In the genomic region with DNA sequence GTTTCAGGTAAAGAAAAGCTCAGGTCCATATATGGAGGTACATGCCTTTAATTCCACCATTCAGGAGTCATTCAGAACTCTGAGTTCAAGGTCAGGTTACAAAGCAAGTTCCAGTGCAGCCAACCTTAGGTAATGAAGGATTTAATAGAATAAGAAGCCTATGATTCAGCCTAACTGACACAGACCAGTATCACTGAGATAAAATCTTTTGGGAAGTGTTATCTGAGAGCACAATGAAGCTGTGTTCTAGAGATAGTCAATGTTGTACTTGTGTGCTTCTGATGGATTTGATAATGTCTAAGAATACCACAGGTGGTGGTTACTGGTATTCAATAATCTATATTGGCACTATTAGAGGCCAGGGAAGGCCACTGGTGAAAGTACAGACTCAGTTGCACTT, we compare ENCODE assay signal across 35 mouse cellular contexts.
"Had no signal": no experiment of that assay in that cellular context is flagged by ENCODE, and none has a peak within 500 bp of the region (broad histone marks: within the 10 kb centered on the region; RNA-seq: fewer than 3 reads in every experiment).

No protein-coding gene starts in this region.

- H3K27ac ChIP-seq: heart, embryonic 13.5 days; heart, embryonic 15.5 days; hindbrain, embryonic 10.5 days; hindbrain, embryonic 12.5 days; hindbrain, embryonic 13.5 days; hindbrain, embryonic 14.5 days; hindbrain, embryonic 15.5 days; hindbrain, postnatal 0 days; intestine, embryonic 15.5 days; kidney, embryonic 15.5 days; kidney, postnatal 0 days; layer of hippocampus, adult 2 months; left cerebral cortex, adult 2 months had no signal

- H3K4me2 ChIP-seq: heart, embryonic 11.5 days; heart, embryonic 12.5 days; heart, embryonic 13.5 days; heart, embryonic 15.5 days; hindbrain, embryonic 12.5 days; hindbrain, embryonic 13.5 days; hindbrain, embryonic 14.5 days; hindbrain, embryonic 15.5 days; intestine, embryonic 15.5 days; kidney, embryonic 15.5 days had no signal

- ATAC-seq: hindbrain, embryonic 16.5 days; hindbrain, postnatal 0 days; inflammation-experienced regulatory T-cells, adult 6 months; intestine, embryonic 15.5 days; intestine, embryonic 16.5 days; intestine, postnatal 0 days had no signal

- H3K36me3 ChIP-seq: heart, embryonic 12.5 days; heart, embryonic 13.5 days; heart, embryonic 15.5 days; hindbrain, embryonic 10.5 days; hindbrain, embryonic 12.5 days; hindbrain, embryonic 13.5 days; hindbrain, embryonic 15.5 days; intestine, embryonic 15.5 days; kidney, embryonic 15.5 days had no signal

- DNase-seq: heart, postnatal 10 days; heart, postnatal 14 days; heart, postnatal 36 days; heart, postnatal 4 days; kidney, adult 11 months; kidney, adult 18-20 months; kidney, adult 2 months; kidney, adult 8-10 months; kidney, adult 9 months; kidney, postnatal 10 days; kidney, postnatal 14 days; kidney, postnatal 25 days; kidney, postnatal 36 days; kidney, postnatal 4 days; layer of hippocampus, adult 9-11 months; layer of hippocampus, postnatal 36 days had no signal

- H3K9ac ChIP-seq: heart, embryonic 12.5 days; heart, embryonic 13.5 days; heart, embryonic 15.5 days; hindbrain, embryonic 12.5 days; hindbrain, embryonic 13.5 days; hindbrain, embryonic 14.5 days; hindbrain, embryonic 15.5 days; intestine, embryonic 15.5 days; kidney, embryonic 15.5 days had no signal

- H3K4me1 ChIP-seq: heart, embryonic 12.5 days; heart, embryonic 13.5 days; heart, embryonic 15.5 days; hindbrain, embryonic 10.5 days; hindbrain, embryonic 12.5 days; hindbrain, embryonic 13.5 days; hindbrain, embryonic 15.5 days; intestine, embryonic 15.5 days; kidney, embryonic 15.5 days had no signal

- H3K4me3 ChIP-seq: heart, embryonic 12.5 days; heart, embryonic 13.5 days; heart, embryonic 15.5 days; hindbrain, embryonic 10.5 days; hindbrain, embryonic 12.5 days; hindbrain, embryonic 13.5 days; hindbrain, embryonic 15.5 days; intestine, embryonic 15.5 days; kidney, embryonic 15.5 days; layer of hippocampus, adult 2 months; left cerebral cortex, adult 2 months had no signal

- H3K9me3 ChIP-seq: heart, embryonic 12.5 days; heart, embryonic 13.5 days; heart, embryonic 15.5 days; hindbrain, embryonic 10.5 days; hindbrain, embryonic 12.5 days; hindbrain, embryonic 13.5 days; hindbrain, embryonic 15.5 days; intestine, embryonic 15.5 days; kidney, embryonic 15.5 days had no signal

- H3K27me3 ChIP-seq: heart, embryonic 12.5 days; heart, embryonic 13.5 days; heart, embryonic 15.5 days; hindbrain, embryonic 12.5 days; hindbrain, embryonic 13.5 days; hindbrain, embryonic 15.5 days; intestine, embryonic 15.5 days; kidney, embryonic 15.5 days had no signal
